Mouse (Mus musculus) thymus, postnatal 36 days (tissue): ENCODE results near the gene Gm13697.
"Not testable (repeated sequence)": the region's sequence is repeated elsewhere in the genome, so short reads cannot be mapped to it uniquely, and the experiment has no call there.

Experiments used
- DNase-seq, 2 experiments: peaks; one replicate each; pipeline ENCODE4 v3.0.0; 2022; ENCODE audit warnings: mixed read lengths in 2 of 2

Gene Gm13697

DNA sequence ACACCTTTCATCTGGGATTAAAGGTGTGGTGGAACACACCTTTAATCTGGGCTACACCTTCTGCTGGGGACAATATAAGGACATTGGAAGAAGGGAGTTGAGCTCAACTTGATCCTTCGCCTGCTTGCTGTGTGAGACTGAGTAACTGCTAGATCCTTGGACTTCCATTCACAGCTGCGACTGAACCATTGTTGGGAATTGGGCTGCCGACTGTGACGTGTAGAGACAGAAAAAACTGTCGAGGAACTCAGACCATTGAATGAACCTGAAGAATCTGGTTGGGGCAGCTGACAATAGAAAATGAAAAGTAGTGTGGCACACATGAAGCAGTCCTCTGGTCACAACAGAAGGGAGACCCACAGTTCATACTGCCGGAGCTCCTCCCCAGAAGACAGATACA is at the start of gene Gm13697:
TSS of gene Gm13697 (plus strand) at position 301 of the 400 bp plus-strand sequence.
- not testable (repeated sequence) for DNase-seq

DNA sequence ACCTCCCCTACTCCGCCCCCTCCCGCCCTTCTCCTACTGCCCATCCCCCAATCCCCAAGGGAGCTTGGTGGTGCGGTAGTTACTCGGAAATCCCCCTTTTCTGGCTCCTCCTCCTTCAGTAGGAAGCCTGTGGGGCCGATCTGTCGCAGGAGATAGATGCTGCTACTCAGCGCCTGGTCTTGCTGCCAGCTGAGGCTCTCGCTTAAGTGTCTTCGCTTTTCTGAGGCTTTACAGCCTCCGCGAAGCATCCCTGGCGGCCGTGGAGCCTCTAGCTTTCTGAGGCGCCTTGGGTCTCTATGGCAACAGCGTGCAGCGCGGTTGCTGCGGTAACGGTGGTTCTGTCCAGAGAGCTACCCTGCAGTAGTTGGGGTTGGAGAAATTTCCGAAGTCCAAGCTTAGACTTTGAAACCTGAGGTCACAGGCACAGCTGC is 43.6 kb upstream of the Gm13697 start, which contains the start of gene Zswim2:
TSS of gene Zswim2 (minus strand) at position 298 of the 431 bp plus-strand sequence.
- peak in 1 of 2 experiments; percentile 24 for DNase-seq

DNA sequence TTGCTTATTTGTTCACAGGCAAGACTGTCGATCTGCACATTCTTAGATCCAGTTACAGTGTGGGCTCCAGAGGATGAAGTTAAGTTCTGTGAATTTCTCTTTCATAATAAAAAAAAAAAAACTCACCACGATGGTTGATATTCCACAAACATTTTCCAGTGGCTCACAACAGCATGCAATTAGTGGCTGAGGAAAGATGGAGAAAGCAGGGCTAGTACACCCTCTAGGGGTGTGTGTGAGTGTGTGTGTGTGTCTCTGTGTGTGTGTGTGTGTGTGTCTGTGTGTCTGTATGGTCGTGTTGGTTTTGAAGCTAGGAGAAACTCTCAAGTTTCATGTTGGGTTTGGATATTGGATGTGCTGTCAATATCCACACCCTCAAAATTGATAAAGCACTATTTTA is 43.2 kb upstream of the Gm13697 start:
- DNase-seq: no peak

DNA sequence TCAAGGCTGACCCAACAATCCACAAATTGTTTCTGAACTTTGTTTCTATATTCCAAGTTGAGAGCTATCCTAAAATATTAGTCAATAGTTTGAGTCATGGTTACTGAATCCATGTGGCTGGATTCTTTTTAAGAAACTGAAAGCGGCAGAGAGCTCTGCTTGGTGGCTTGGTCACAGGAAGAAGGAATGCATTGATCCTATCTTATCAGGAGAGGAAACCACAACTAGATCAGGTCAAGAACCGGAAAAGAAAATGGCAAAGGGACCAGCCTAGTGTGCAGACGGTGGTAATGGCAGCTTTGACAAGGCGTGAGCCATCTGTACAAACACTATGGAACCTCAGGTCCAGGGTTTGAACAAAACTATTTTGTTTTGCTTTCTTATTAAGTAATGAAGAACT is 42.8 kb upstream of the Gm13697 start:
- no peak for DNase-seq

DNA sequence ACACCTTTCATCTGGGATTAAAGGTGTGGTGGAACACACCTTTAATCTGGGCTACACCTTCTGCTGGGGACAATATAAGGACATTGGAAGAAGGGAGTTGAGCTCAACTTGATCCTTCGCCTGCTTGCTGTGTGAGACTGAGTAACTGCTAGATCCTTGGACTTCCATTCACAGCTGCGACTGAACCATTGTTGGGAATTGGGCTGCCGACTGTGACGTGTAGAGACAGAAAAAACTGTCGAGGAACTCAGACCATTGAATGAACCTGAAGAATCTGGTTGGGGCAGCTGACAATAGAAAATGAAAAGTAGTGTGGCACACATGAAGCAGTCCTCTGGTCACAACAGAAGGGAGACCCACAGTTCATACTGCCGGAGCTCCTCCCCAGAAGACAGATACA is 29.1 kb upstream of the Gm13697 start, which contains the start of gene Gm13698:
TSS of gene Gm13698 (plus strand) at position 301 of the 400 bp plus-strand sequence.
- not testable (repeated sequence) for DNase-seq

DNA sequence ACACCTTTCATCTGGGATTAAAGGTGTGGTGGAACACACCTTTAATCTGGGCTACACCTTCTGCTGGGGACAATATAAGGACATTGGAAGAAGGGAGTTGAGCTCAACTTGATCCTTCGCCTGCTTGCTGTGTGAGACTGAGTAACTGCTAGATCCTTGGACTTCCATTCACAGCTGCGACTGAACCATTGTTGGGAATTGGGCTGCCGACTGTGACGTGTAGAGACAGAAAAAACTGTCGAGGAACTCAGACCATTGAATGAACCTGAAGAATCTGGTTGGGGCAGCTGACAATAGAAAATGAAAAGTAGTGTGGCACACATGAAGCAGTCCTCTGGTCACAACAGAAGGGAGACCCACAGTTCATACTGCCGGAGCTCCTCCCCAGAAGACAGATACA is 23.3 kb upstream of the Gm13697 start, which contains the start of gene Gm13693:
TSS of gene Gm13693 (plus strand) at position 301 of the 400 bp plus-strand sequence.
- not testable (repeated sequence) for DNase-seq

DNA sequence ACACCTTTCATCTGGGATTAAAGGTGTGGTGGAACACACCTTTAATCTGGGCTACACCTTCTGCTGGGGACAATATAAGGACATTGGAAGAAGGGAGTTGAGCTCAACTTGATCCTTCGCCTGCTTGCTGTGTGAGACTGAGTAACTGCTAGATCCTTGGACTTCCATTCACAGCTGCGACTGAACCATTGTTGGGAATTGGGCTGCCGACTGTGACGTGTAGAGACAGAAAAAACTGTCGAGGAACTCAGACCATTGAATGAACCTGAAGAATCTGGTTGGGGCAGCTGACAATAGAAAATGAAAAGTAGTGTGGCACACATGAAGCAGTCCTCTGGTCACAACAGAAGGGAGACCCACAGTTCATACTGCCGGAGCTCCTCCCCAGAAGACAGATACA is 17.5 kb upstream of the Gm13697 start, which contains the start of gene Gm13695:
TSS of gene Gm13695 (plus strand) at position 301 of the 400 bp plus-strand sequence.
- DNase-seq: not testable (repeated sequence)

DNA sequence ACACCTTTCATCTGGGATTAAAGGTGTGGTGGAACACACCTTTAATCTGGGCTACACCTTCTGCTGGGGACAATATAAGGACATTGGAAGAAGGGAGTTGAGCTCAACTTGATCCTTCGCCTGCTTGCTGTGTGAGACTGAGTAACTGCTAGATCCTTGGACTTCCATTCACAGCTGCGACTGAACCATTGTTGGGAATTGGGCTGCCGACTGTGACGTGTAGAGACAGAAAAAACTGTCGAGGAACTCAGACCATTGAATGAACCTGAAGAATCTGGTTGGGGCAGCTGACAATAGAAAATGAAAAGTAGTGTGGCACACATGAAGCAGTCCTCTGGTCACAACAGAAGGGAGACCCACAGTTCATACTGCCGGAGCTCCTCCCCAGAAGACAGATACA is 11.7 kb upstream of the Gm13697 start, which contains the start of gene Gm13696:
TSS of gene Gm13696 (plus strand) at position 301 of the 400 bp plus-strand sequence.
- DNase-seq: not testable (repeated sequence)

DNA sequence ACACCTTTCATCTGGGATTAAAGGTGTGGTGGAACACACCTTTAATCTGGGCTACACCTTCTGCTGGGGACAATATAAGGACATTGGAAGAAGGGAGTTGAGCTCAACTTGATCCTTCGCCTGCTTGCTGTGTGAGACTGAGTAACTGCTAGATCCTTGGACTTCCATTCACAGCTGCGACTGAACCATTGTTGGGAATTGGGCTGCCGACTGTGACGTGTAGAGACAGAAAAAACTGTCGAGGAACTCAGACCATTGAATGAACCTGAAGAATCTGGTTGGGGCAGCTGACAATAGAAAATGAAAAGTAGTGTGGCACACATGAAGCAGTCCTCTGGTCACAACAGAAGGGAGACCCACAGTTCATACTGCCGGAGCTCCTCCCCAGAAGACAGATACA is 5.9 kb upstream of the Gm13697 start, which contains the start of gene Gm13694:
TSS of gene Gm13694 (plus strand) at position 301 of the 400 bp plus-strand sequence.
- DNase-seq: not testable (repeated sequence)

DNA sequence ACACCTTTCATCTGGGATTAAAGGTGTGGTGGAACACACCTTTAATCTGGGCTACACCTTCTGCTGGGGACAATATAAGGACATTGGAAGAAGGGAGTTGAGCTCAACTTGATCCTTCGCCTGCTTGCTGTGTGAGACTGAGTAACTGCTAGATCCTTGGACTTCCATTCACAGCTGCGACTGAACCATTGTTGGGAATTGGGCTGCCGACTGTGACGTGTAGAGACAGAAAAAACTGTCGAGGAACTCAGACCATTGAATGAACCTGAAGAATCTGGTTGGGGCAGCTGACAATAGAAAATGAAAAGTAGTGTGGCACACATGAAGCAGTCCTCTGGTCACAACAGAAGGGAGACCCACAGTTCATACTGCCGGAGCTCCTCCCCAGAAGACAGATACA is 5.7 kb downstream of the Gm13697 start, which contains the start of gene Gm13691:
TSS of gene Gm13691 (plus strand) at position 301 of the 400 bp plus-strand sequence.
- not testable (repeated sequence) for DNase-seq

DNA sequence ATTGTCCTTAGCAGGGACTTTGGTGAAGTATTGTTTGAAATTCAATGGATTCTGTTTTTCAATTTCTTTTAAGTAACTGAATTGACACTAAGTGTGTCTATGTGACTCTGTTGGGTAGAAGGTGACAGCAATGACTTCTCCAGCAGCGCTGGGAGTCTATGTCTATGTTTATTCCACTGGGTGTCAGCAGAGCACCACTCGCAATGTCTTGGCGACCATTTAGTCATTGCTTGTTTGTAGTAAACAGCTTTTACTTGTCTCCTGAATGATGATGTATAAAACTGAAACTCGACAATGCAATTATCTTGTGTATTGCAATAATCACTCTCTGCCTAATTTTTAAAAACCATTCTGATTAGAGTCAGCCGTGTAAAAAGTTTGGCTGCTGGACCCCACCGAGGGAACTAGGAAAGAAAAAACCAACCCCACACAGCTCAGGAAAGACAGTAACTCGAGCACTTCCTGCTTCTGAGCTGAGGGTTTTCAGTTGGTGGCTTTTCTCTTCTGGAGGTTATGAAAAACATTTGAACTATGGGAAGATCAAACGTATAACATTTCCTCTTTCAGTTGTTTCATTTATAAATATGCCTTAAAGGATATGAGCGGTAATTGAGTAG is 9.2 kb downstream of the Gm13697 start:
- peak; percentile 42 to 43 for DNase-seq

DNA sequence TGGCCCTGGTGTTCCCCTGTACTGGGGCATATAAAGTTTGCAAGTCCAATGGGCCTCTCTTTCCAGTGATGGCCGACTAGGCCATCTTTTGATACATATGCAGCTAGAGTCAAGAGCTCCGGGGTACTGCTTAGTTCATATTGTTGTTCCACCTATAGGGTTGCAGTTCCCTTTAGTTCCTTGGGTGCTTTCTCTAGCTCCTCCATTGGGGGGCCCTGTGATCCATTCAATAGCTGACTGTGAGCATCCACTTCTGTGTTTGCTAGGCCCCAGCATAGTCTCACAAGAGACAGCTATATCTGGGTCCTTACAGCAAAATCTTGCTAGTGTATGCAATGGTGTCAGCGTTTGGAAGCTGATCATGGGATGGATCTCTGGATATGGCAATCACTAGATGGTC is 10.0 kb downstream of the Gm13697 start:
- peak; percentile 45 to 58 for DNase-seq

DNA sequence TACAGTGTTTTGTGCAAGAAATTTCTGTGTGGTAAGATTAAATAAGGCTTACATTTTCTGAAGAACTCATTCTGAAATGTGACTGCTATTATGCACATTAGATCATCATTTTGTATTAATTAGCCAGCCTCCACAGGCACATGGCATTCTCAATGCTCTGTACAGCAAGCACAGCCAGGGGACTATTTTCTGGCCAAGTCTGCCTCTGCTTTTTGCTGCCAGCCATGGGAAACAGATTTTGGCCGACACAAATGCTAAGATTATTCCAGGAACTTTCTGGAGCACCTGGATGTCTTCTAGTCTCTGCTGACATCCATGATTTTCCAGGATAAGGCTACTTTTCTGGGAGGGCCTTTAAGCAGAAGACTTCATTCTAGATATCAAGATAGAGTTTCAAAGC is 24.4 kb downstream of the Gm13697 start:
- no peak for DNase-seq

DNA sequence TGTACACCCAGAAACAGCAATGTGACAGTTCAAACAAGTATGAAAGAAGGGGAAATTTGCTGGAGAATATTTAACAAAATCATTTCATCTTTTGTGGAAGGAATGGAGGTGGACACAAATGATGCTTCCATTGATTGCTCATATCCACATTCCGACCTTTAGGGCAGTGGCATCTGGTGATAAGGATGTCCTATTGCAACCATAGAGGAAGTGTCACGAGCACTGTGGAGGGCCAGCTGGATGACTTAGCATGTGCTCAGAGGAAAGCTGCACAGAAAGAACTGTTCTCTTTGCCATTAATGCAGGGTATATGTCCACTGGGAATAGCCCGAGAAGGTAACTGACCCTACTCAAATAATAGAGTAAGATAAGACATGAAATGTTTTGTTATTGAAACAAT is 25.3 kb downstream of the Gm13697 start:
- DNase-seq: no peak

DNA sequence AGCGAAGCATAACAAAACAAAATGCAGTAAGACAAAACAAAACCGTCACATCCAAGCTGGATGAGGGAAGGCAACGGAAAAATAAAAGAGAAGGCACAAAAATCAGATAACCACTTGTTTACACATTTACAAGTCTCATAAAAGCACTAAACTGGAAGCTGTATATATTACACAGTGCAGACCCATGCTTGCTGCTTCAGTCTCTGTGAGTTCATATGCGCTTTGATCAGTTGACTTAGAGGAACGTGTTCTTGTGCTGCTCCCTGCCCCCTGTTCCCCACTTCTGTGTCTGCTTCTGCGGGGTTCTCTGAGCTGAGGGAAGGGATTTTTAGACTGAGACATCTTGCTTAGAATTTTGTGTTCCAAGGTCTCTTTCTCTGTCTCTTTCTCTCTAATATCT is 30.0 kb downstream of the Gm13697 start:
- DNase-seq: no peak

DNA sequence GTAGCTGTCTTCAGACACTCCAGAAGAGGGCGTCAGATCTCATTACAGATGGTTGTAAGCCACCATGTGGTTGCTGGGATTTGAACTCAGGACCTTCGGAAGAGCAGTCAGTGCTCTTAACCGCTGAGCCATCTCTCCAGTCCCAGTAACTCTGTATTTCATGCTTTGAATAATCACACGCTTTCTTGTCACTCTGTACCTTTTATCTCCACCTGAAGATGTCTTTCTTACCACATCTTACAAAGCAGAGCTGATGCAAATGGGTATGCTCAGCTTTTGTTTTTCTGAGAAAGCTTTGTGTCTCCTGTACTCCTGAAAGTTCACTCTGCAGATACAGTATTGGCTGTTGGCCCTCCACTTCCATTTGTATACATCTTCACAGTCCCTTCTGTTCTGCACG is 31.7 kb downstream of the Gm13697 start:
- DNase-seq: peak in 1 of 2 experiments; percentile 9

DNA sequence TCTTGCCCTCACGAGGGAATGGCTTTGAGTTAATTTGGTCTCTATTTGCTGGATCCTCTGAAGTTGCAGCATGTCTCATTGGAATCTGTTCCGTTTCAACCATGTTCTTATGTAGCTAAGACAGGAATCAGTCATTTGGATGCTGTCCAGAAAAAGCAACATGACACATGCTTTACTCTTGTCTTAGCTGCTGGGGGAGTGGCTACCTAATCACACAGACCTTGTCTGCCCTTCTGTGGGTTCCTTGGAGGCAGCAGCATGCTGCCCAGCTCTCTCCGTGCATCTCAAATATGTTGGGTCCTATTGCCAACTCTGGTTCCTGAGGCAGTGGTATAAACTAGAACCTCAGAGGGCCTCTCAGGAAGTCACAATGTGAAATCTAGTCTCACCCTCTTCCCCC is 33.8 kb downstream of the Gm13697 start:
- no peak for DNase-seq

DNA sequence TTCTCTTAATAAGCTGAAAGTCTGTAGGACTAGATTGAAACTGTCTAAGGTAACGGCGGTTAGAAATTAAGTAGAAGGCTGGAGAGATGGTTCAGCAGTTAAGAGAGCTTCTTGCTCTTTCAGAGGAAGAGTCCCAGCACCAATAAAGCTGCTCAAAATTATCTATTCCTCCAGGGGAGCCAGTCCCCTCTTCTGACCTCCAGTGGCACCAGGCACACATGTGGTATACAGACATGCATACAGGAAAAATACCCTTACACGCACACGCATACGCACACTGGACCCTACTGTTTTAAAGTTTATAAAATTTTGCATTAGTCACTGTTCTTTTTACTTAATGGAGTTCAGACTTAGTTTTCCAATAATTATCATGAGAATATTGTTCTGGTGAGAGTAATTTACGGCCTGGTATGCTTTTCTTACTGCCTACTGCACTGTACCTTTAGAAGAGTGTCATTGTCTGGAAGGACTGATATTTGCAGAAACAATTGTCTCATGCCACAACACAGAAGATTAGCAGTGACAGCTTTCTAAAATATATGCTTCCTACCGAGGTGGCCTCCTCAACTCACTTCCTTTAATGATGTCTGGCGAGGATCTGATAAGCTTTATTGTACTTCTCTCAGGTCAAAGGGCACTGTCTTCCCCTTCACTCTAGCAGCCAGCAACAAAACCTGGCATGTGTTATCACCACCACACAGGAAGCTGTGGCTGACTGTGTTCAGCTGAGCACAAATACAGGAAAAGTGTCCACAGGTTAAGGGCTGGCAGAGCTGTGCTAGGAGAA is 35.2 kb downstream of the Gm13697 start:
- DNase-seq: peak; percentile 24 to 33

DNA sequence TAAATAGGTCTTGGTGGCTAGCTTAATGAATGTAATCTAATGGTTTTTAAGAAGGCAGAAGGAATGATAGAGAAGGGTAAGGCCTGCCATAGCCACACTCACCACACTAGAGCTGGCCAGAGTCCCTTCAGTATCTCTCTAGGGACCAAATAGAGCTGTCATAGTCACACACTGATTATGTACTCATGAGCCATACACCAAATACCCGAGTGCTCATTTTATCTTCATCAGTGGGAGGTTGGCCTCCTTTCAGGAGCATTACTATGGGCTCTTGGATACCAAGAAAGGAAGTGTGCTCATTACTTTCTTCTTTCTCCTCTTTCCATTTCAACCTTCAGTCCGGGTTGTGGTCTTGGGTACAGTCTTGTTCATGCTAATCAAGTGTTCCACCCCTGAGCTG is 37.4 kb downstream of the Gm13697 start:
- DNase-seq: no peak

DNA sequence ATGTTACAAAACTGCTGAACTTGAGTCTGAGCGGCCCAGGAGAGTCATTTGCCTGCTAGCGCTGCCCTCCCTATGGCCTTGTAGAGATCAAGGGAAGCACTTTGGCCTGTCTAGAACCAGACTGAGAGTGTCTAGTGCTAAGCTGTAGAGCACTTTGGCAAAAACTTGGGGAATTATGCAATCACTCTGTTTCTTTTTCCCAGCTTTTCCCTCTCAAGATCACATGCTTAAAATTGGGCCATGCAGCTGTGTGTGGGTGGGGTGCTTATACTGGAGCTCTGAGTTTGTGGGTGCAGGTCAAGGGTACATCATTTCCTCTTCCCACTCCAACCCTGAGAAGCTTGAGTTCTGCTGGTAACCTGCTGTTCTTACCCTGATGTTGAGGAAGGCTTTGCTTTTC is 38.4 kb downstream of the Gm13697 start:
- peak; percentile 24 to 34 for DNase-seq

DNA sequence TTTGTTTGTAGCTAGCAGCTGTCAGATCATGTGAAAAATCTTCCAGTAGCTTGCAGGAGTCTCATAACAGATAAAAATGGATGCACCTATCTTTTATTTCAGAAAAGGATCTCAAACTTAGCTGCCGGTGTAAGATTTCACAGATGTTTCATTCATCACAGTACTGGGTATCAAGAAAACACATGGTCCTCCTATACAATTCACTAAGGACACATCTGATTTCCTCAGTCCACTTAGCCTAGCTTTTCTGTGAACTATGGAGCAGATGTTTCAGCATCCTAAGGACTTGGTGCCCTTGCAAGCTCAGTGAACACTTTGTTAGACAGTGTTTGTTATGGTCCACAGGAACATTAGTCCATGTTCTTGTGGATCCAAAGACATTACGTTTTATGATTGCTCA is 38.8 kb downstream of the Gm13697 start:
- DNase-seq: no peak

DNA sequence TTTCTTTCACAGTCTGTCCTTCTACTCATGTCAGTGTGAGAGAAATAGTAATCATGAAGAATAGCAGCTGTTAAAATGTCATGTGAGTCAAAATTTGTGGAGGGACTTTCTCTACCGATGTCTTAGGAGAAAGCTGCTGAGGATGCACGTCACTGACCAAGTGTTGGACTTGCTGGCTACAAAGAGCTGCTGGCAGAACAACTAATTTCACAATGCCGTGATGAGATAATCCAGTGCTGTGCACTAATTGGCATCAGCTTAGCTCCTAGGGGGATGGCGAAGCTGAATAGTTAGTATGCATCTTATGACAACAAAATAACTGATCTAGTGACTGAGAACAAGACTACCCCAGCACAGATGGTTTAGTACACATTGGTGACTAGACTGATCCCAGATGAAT is 40.7 kb downstream of the Gm13697 start:
- no peak for DNase-seq

DNA sequence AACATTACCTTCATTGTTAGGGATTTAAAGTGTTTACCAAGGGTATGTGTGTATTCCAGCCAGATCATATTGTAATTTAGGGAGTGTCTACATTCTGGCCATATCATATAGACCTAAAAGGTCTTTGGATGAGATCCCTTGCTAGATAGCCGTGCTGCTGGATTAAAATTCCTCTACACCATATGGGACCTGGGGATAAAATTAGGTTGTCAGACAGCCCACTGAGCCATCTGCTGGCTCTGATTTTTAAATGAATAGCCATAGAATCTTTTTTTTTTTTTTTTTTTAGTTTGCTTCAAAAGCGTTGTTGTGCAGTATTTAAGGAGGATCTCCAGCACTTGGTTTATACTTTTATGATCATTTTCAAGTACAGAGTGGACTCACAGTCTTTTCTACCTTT is 48.0 kb downstream of the Gm13697 start:
- no peak for DNase-seq

DNA sequence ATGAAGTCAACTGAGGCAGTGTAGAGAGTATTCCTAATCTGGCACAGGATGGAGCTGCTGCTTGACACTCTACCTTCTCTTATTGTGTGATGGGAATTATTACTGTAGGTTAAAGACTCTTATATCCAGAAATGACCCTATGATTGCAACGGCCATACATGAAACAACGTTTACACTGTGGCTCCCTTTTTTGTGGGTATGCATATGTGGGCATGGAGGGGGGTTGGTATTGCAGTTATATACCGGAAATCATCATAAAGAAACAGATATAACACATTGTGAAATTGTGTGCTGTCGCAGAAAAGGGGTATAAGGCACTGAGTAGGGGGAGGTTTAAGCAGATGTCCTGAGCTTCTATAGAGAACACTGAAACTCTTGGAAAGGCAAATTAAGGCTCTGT is 51.5 kb downstream of the Gm13697 start:
- DNase-seq: no peak
